Mouse (Mus musculus) lung, embryonic 16.5 days (tissue): Measurements from ENCODE around the gene Sel1l. TPM values are rescaled to one million over a fixed set of nuclear protein-coding genes. Genes with fewer than 3 reads are reported as not detected.
"Not testable (repeated sequence)": the region's sequence is repeated elsewhere in the genome, so short reads cannot be mapped to it uniquely, and the experiment has no call there.

Source experiments
- ATAC-seq: fragments of 200-750 bp; cut with Nextera tagmentation; 2 replicates; pipeline ENCODE4 v1.8.0; 2017; ENCODE audit warnings: low read depth, mild to moderate bottlenecking, moderate library complexity
- H3K27ac ChIP-seq: fragments of 300-500 bp; sonication (generic); 2 replicates; pipeline ENCODE4 v1.5.1; 2014; ENCODE audit warnings: mild to moderate bottlenecking, control low read depth, low read length
- H3K27me3 ChIP-seq: fragments of 300-500 bp; sonication (generic); 2 replicates; pipeline ENCODE4 v1.6.1; 2014; ENCODE audit warnings: low read depth, low read length, mixed read lengths; ENCODE audit not compliant: control insufficient read depth, insufficient read depth
- H3K36me3 ChIP-seq: fragments of 300-500 bp; sonication (generic); 2 replicates; pipeline ENCODE4 v1.6.1; 2014; ENCODE audit warnings: low read length; ENCODE audit not compliant: control insufficient read depth, insufficient read depth
- H3K4me1 ChIP-seq: fragments of 300-500 bp; sonication (generic); replicated peaks from 2 replicates; pipeline ENCODE4 v1.6.1; 2014; ENCODE audit warnings: low read length, mixed read lengths; ENCODE audit not compliant: control insufficient read depth, insufficient read depth
- H3K4me2 ChIP-seq: fragments of 300-500 bp; sonication (generic); 2 replicates; pipeline ENCODE4 v1.6.1; 2014; ENCODE audit warnings: low read depth, low read length, control low read depth
- H3K4me3 ChIP-seq: fragments of 300-500 bp; sonication (generic); 2 replicates; pipeline ENCODE4 v1.5.1; 2014; ENCODE audit warnings: mild to moderate bottlenecking, low read length, control low read depth
- H3K9ac ChIP-seq: fragments of 300-500 bp; sonication (generic); 2 replicates; pipeline ENCODE4 v1.6.1; 2014; ENCODE audit warnings: low read length, control low read depth
- H3K9me3 ChIP-seq: fragments of 300-500 bp; sonication (generic); 2 replicates; pipeline ENCODE4 v1.6.1; 2016; ENCODE audit warnings: low read length; ENCODE audit not compliant: control insufficient read depth
- WGBS: fragments of 180-500 bp; shearing (Covaris S2); extraction: QIAGEN DNeasy Blood & Tissue Kit; methylation state at CpG from one replicate; pipeline ENCODE4 v1.1.7; 2014; 5-methylcytosine and 5-hydroxymethylcytosine counted together
- polyA plus RNA-seq: library from polyadenylated mRNA; unstranded; fragments of >200 nt; fragmentation: Nextera tagmentation; extraction: Ambion mirVana; gene quantifications from 2 replicates; pipeline ENCODE4 v1.2.1, GENCODE M21; 2015

Sel1l gene
- polyA plus RNA-seq, 1 experiment from 2014 or later: 106 TPM

- Histone ChIP-seq H3K27me3 (no peaks in the 10 kb centered on the region), H3K4me1 (peaks cover 3% of the 10 kb centered on the region; the same call in 1 of the 2 replicates), H3K4me2 (no peak overlapping the region), H3K9me3 (no peaks in the 10 kb centered on the region), H3K4me3 (no peak overlapping the region), H3K27ac (no peak overlapping the region), H3K9ac (no peak overlapping the region), H3K36me3 (no peaks in the 10 kb centered on the region)
- 48% methylated on average over 6 of the region's 6 CpGs for WGBS
- ATAC-seq: no peak
These were observed 59.2 kb downstream of the Sel1l start for GRCm38 (mm10) chr12:91789801-91790200.

GRCm38 (mm10) chr12:91788446-91788845 is 60.5 kb downstream of the Sel1l start:
- not testable (repeated sequence) for H3K4me1 ChIP-seq, H3K9me3 ChIP-seq, H3K9ac ChIP-seq, H3K27me3 ChIP-seq, H3K4me3 ChIP-seq, ATAC-seq, H3K4me2 ChIP-seq, H3K36me3 ChIP-seq, H3K27ac ChIP-seq
- 63% methylated on average over 3 of the region's 3 CpGs for WGBS

GRCm38 (mm10) chr12:91787959-91788437 is 61.0 kb downstream of the Sel1l start, which contains the start of gene Ston2:
Ston2 (minus strand) TSS chr12:91788387.
- WGBS: 57% methylated on average over 9 of the region's 9 CpGs
- Histone ChIP-seq H3K4me3 (no peak within 1 kb of the TSS), H3K27me3 (no peaks in the 10 kb centered on the region), H3K9ac (no peak within 1 kb of the TSS), H3K4me2 (no peak within 1 kb of the TSS), H3K36me3 (no peaks in the 10 kb centered on the region), H3K27ac (no peak within 1 kb of the TSS), H3K9me3 (no peaks in the 10 kb centered on the region), H3K4me1 (peaks cover 3% of the 10 kb centered on the region; the same call in 1 of the 2 replicates)
- no peak for ATAC-seq

GRCm38 (mm10) chr12:91786355-91786754 is 62.6 kb downstream of the Sel1l start:
- Histone ChIP-seq H3K27me3 (no peaks in the 10 kb centered on the region), H3K9me3 (no peaks in the 10 kb centered on the region), H3K9ac (no peak overlapping the region), H3K27ac (no peak overlapping the region), H3K4me1 (peaks cover 3% of the 10 kb centered on the region; the same call in 1 of the 2 replicates), H3K36me3 (no peaks in the 10 kb centered on the region), H3K4me3 (no peak overlapping the region), H3K4me2 (no peak overlapping the region)
- 28% methylated on average over 10 of the region's 10 CpGs for WGBS
- ATAC-seq: peak; percentile 75

GRCm38 (mm10) chr12:91781432-91781831 is 67.5 kb downstream of the Sel1l start:
- 85% methylated on average over 5 of the region's 5 CpGs for WGBS
- Histone ChIP-seq H3K27me3 (no peaks in the 10 kb centered on the region), H3K36me3 (no peaks in the 10 kb centered on the region)

GRCm38 (mm10) chr12:91780531-91780930 is 68.4 kb downstream of the Sel1l start:
- no peak overlapping the region for H3K27ac ChIP-seq
- 82% methylated on average over 3 of the region's 3 CpGs for WGBS

More at GRCm38 (mm10) chr12:91781432-91781831, 67.5 kb downstream of the Sel1l start:
- no peaks in the 10 kb centered on the region; the same call in 1 of the 2 replicates for H3K4me1 ChIP-seq
- no peaks in the 10 kb centered on the region for H3K9me3 ChIP-seq
- ATAC-seq: no peak
- no peak overlapping the region for H3K4me2 ChIP-seq
- no peak overlapping the region for H3K4me3 ChIP-seq
- H3K27ac ChIP-seq: no peak overlapping the region
- no peak overlapping the region for H3K9ac ChIP-seq

GRCm38 (mm10) chr12:91779004-91779365 is 70.0 kb downstream of the Sel1l start:
- Histone ChIP-seq H3K9me3 (no peaks in the 10 kb centered on the region), H3K4me2 (peak overlapping the region; percentile 82), H3K36me3 (no peaks in the 10 kb centered on the region), H3K27ac (peak overlapping the region; percentile 24; the same call in 1 of the 2 replicates), H3K4me3 (peak overlapping the region; percentile 71), H3K27me3 (no peaks in the 10 kb centered on the region), H3K4me1 (no peaks in the 10 kb centered on the region; the same call in 1 of the 2 replicates), H3K9ac (peak overlapping the region; percentile 70)
- 1% methylated on average over 35 of the region's 35 CpGs for WGBS
- ATAC-seq: peak; percentile 94

More at GRCm38 (mm10) chr12:91780531-91780930, 68.4 kb downstream of the Sel1l start:
- Histone ChIP-seq H3K9ac (no peak overlapping the region), H3K36me3 (no peaks in the 10 kb centered on the region), H3K4me2 (no peak overlapping the region), H3K4me3 (no peak overlapping the region), H3K27me3 (no peaks in the 10 kb centered on the region), H3K4me1 (no peaks in the 10 kb centered on the region; the same call in 1 of the 2 replicates), H3K9me3 (no peaks in the 10 kb centered on the region)
- no peak for ATAC-seq

GRCm38 (mm10) chr12:91778211-91779003 is 70.5 kb downstream of the Sel1l start:
- H3K27me3 ChIP-seq: no peaks in the 10 kb centered on the region
- H3K4me1 ChIP-seq: no peaks in the 10 kb centered on the region; the same call in 1 of the 2 replicates
- H3K4me3 ChIP-seq: peak overlapping the region; percentile 71
- H3K27ac ChIP-seq: peak overlapping the region; percentile 24; the same call in 1 of the 2 replicates
- ATAC-seq: peak; percentile 81
- no peaks in the 10 kb centered on the region for H3K9me3 ChIP-seq
- H3K9ac ChIP-seq: peak overlapping the region; percentile 70
- no peaks in the 10 kb centered on the region for H3K36me3 ChIP-seq
- WGBS: under 1% methylated on average over 50 of the region's 51 CpGs
- peak overlapping the region; percentile 82 for H3K4me2 ChIP-seq

GRCm38 (mm10) chr12:91776342-91776741 is 72.6 kb downstream of the Sel1l start:
- Histone ChIP-seq H3K9me3 (no peaks in the 10 kb centered on the region), H3K27me3 (no peaks in the 10 kb centered on the region), H3K27ac (no peak overlapping the region), H3K4me1 (no peaks in the 10 kb centered on the region; the same call in 1 of the 2 replicates), H3K4me3 (no peak overlapping the region), H3K36me3 (no peaks in the 10 kb centered on the region), H3K9ac (no peak overlapping the region), H3K4me2 (no peak overlapping the region)
- 66% methylated on average over 5 of the region's 5 CpGs for WGBS
- ATAC-seq: no peak
